Mouse (Mus musculus) kidney, adult 9 months (tissue): Measurements from ENCODE around the gene Hnf4a.
"Not testable (repeated sequence)": the region's sequence is repeated elsewhere in the genome, so short reads cannot be mapped to it uniquely, and the experiment has no call there.

ENCODE experiments used
- DNase-seq: peaks from one replicate; pipeline ENCODE4 v3.0.0; 2022

Gene Hnf4a

DNA sequence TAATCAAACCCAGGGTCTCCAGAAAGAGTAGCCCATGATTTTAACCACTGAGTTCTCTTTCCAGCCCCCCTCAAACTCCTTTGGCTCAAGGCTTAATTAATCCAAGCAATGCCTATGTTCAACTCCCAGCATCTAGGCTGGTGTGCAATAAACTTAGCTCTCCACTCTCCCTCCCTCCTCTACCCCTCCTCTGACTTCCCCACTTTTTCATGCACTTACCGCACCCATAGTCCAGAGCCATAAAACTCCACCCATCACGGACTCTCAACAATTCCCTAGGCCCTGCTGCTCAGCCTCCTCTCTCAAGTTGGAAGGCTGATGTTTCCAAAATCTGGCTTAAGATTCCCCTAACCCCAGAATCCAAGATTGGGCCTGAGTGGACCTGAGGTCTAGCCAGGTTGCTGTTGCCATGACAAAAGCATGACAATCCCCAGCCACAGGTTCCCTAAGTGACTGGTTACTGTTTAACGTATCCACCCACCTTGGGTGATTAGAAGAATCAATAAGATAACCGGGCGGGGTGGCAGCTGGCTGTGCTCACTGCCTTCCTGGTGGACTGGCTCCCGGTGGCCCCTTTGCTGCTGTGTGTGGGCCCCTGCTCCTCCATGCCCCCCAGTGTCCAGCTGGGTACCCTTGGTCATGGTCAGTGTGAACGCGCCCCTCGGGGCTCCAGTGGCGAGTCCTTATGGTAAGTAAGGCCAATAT is at the start of gene Hnf4a:
Hnf4a (plus strand) TSS at position 509 of the 705 bp plus-strand sequence.
- DNase-seq: no peak

GRCm38 (mm10) chr2:163458539-163459265 is 47.9 kb upstream of the Hnf4a start:
- DNase-seq: no peak

DNA sequence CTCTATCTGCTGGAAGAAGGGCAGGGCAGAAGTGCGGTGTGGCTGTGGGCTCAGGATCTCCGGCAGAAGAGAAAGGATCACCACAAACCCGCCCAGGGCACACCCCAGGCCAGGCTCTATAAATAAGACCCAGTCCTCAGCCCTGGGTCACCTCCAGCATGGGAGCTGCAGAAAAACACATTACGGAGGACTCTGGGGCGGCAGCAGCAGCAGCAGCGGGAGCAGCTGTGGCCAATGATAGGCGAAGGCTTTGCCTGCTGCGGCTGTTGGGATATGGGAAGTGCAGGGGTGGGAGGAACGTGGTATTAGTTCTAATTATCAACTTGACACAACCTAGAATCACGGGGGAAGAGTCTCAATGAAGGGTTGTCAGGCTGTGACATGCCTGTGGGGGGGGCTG is 47.2 kb upstream of the Hnf4a start:
- DNase-seq: no peak

DNA sequence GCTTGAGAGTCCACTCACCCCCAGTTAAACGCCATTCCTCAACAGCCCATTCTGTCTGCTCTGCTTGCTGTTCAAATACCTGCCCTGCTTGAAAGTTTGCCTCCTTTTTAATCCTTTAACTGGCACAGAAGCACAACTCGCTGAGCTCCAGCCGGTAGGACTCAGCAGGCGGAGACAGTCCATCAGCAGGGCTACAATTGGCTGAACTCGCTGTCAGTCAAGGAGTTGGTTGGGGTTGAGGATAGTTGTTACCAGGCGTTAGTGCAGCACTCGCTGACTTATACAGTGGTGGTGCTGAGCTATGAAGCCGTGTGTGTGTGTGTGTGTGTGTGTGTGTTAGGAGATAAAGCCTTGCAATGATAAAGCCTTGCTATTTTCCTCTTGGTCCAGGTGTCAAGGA is 46.0 kb upstream of the Hnf4a start:
- DNase-seq: no peak

DNA sequence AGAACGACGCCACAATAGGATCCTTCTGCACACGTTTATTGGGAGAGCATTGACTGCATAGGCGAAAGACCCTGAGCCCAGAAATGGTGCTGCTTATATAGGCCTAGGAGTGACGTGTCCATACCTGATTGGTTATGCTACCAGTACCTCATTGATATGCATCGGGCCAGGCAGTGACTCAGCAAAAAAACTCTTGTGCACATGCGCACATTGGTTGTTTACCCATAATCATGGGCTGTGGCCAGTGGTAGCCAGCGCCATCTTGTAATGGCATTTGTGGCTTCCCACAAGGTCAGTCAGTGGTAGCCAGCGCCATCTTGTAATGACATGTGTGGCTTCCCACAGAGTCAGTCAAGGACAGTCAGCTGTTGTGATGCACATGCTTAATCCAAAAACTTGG is 45.3 kb upstream of the Hnf4a start:
- DNase-seq: not testable (repeated sequence)

DNA sequence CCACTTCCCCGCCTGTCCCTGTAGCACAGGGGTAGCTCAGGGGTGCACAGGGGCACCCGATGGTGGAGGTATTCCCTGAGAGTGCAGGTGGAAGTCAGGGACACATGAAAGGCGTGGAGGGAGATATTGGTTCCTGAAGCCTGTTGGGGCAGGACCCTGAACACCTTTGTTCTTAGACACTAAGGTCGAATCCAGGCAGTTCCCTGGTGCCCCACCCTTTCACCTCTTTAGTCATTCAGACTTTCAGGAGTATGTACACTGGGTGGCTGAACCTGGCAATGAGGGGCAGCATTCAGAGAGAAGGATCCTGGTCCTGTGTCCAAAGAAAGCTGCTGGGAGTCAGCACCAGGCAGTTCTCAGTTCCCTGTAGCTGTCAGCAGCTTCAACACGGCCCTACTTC is 44.2 kb upstream of the Hnf4a start:
- no peak for DNase-seq

DNA sequence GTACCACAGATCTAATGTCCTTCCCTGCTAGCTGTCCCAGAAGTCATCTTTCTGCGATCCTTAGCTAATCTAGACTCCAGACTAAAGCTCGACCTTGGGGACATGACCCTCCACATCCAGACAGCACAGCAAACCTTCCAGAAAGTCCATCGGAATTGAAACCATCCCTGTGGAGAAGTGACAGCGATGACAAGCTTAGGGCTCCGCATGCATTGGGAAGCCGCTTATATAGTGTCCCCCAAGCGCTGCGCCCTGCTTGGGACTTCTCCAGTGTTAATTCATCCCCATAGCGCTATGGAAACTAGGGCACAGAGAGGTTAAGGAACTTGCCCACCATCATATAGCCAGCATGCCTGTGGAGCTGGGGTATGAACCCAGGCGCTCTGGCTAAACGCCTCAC is 43.8 kb upstream of the Hnf4a start:
- DNase-seq: no peak

- DNase-seq: no peak
Observed at GRCm38 (mm10) chr2:163463251-163463769, 43.3 kb upstream of the Hnf4a start.

- DNase-seq: no peak
Observed at GRCm38 (mm10) chr2:163463998-163464397, 42.6 kb upstream of the Hnf4a start.

GRCm38 (mm10) chr2:163464562-163464961 is 42.0 kb upstream of the Hnf4a start:
- DNase-seq: no peak

DNA sequence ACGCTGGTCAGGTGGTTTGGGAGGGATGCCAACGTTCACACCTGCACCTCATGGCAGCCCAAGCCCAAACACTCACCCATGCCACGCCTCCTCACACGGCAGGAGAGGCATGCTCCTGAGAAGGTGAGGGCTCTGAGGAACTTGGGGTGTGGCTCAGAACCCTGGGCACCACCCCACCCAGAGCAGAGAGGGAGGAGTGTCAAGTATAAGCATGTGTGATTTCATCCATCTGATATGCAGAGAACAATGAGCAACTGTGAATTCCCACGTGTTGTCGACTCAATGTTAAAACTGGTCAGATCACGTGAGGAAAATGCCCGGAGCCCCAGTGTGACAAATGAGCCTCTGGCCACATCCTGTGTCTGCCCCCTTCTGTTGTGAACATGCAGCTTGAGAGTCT is 39.8 kb upstream of the Hnf4a start:
- no peak for DNase-seq

DNA sequence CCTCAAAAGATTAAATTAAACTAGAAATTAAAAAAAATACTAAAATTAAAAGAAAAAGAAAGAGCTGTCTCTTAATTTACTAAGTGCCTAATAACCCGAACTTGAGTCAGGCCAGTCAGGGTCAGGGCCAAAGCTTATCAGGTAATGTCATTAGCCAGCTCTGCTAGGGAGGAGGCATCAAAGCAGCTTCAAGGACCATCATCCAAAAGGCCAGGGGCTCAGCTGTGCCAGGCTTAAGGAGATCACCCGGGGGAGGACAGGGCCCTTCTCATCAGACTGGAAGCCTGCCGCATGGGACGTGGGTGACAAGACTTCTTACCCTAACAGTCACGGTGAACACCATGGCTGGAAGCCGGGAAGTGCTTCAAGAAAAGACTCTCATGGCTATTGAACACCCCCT is 39.0 kb upstream of the Hnf4a start:
- no peak for DNase-seq

DNA sequence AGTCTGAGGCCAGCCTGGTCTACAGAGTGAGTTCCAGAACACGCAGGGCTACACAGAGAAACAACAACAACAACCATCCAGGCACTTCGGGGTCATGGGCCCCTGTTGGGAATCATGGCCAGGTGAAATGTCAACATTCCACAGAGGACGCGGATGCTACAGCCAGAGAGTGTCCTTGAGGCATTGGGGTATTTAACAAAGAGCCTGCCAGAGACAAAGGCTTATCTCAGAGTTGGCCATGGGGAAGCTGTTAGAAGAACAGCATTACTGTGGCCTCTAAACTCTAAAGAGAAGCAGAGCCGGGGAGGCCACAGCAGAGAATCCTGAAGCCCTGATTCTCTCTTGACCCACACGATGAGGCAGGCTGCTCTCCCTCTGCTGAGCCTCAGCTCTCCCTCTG is 37.7 kb upstream of the Hnf4a start:
- DNase-seq: no peak

DNA sequence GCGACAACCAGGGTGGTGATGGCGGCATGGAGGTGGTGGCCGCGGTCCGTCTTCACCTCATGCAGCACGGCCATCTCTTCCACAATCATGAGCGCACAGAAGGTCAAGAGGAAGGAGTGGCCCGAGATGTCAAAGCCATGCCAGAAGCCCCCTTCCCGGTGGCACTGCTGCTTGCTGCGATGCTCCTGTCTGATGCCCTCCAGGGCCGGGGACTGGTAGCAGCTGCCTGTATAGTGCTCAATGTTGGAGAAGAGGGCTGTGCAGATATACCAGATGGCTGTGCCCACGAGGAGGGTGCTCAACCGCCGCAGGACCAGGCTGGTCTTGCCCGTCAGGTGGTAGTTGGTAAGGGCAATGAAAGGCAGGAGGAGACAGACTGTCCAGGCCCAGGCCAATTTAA is 36.9 kb upstream of the Hnf4a start:
- DNase-seq: no peak

DNA sequence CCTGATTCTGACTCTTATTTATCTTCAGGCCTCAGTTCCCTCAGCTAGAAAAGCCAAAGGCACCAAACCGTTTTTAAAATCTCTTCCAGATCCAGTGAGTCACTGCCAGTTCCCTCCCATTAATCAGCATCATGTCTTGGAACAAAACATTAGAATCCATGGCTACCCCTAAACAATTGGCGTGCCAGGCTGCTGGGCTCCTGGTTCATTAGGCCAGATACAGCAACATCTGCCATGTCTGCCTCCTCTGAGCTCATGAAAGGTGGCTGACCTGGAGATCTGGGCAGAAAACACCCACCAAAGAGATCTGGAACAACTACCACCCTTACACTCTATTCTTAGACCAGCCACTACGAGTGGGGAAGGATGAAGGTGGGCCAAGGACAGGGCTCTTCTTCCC is 35.5 kb upstream of the Hnf4a start:
- no peak for DNase-seq

- peak; percentile 69 for DNase-seq
Observed at GRCm38 (mm10) chr2:163471710-163472465, 34.7 kb upstream of the Hnf4a start.

DNA sequence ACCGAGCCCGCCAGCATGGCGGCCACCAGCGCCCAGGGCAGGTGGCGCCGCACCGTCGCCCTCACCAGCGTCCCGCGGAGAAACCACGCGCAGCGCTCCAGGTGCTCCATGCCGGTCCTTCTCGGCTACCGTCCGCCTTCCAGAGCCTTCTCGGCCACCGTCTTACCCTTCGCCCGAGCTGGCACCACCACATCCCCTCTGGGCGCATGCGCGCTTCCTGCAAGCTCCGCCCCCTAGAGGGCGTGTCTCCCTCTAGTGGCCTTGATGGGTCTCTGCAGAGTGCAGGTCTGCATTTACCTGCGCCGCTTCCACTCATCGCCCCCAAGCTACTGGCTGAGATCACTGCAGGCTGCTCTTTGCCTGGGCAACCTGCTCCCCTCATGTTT is 34.1 kb upstream of the Hnf4a start, which contains the start of gene Fitm2:
Fitm2 (minus strand) TSS at position 164 of the 386 bp plus-strand sequence.
- peak; percentile 97 for DNase-seq

DNA sequence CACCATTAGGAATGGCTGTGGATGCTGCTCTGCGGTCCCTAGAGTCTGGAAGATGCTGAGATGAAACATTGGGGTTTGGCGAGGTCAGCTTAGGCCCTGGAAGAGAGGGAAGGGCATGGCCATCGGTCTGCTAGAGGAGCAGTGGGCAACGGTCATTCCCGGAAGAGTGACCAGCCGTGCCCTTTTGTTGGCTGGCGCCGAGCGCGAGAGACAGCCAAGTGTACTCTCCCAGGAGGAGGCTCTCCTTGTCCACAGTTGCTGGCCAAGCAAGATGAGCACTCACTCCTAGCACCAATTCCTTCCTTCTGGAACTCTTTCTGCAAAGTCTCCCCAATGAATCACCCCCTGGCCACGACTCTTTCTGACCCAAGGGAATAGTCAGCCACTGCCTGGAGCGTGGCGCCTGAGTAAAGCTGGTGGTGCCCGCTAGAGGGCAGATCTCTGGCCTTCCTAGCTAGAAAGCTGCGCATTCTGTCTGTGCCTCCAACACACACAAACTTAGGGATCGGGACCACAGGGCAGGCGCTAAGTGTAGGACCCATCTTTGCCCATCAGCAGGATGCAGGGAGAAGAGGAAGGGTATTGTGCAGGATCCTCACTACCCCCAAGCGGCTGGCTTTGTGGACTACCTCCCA is 26.3 kb upstream of the Hnf4a start:
- peak; percentile 43 for DNase-seq

- DNase-seq: peak; percentile 44
Observed at GRCm38 (mm10) chr2:163481539-163482029, 25.0 kb upstream of the Hnf4a start.

DNA sequence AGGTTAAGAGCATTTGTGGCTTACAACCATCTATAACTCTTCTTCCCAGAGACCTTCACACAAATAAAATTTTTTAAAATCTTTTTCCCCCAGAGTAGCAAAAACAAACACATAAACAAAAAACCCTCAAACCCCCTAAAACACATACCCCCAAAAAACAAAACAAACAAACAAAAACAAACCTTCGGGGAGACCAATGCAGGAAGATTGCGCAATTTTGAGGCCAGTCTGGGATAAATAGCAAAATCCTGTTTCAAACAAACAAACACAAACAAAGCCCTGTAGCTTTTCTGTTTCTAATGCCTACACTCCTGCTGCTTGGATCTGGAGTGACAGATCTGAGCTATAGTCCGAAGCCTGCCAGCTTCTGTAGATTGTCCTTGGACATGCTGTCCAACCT is 19.2 kb upstream of the Hnf4a start:
- no peak for DNase-seq

DNA sequence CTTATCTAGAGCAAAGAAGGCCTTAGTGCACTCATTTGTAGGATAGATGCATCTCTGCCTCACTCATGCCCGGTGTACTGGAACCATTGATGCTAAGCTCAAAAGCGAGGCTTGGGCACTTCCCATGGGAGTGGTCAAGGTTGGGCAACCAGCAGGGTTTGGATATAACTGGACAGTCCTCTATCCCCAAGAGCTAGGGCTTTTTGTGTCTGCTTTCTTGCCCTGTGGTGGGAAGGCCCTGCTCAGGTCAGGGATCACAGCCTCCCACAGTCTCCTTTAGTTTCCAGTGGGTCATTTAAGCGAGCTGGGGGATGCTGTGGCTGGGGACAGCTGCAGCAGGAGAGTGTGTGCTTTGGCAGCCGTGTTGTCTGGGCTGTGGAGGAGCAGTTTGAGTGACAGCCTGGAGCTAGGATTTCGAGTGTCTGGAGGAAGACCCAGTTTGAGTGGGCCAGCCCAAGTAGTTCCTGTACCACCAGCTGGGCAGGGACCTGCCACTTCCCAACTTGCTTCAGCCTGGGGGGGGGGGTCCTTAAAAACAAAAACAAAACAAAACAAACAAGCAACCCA is 16.8 kb upstream of the Hnf4a start:
- DNase-seq: no peak

DNA sequence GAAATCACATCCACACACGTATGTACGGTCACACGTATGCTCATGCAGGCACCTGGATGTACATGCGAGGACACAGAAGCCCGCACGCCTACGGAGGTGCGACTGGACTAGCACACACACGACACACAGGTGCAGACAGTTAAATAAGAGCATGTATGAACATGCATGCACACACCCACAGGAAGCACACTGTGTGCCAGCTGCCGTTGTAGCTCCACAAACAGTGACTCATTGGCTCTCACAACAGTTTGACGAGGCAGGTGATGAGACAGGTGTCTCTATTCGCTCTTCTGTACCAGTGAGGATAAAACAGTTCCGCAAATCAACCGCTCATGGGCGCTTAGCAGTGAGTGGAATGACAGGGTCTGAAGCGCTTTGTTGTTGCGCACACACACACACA is 16.0 kb upstream of the Hnf4a start:
- no peak for DNase-seq

DNA sequence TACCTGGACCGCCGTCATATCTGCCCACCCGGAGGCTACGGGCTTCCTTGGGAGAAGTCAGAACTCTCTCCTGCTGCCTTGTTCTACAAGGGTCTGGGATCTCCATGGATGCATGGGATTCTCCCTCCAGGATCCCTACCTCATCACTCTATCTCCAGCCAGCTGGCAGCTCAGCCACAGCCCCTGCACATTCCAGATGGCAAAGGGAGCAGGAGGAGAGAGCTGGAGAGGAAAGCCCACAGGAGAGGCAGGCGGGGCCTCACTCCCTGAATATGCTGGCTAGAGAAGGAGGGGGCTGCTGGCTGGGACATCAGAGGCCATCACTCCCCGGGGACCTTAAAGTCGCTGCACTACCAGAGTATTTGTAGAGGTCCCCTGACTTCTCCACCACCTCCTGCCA is 15.3 kb upstream of the Hnf4a start:
- DNase-seq: no peak
